Mouse (Mus musculus): Measurements from ENCODE around the gene Lcn2. TPM values are rescaled to one million over a fixed set of nuclear protein-coding genes. Genes with fewer than 3 reads are reported as not detected.
A peak's percentile ranks its signal among the peaks of the same experiment; 100 is the strongest.
"Not testable (repeated sequence)": the region's sequence is repeated elsewhere in the genome, so short reads cannot be mapped to it uniquely, and the experiment has no call there.

The Lcn2 gene
- total RNA-seq, 2 experiments from 2014 or later = 165 to 1,234 TPM

DNA sequence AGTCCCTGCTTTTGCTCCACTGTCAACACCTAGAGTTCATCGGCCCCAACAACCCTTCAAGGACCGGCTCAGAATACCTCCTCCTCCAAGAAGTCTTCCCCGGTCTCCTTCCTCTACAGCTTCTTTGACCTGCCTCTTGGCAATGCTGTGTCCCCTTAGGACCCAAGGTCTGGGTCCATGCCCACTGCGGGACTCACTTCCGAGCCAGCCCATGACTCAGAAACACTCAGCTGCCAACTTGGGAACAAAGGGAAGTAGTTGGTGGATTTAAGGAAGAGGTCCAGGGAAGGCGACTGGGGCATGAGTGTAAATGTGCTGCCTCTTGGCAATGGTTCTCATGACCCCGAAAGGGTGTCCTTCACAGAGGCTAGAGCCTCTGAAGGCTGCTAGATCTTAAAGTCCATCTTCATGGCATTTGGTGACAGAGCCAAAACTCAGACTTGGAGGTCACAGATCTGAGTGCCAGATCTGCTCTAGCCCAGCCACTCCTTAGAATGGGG lies 8.0 kb downstream of the Lcn2 start:
- no peak for ATAC-seq (replicated peaks; ENCODE audit: low FRiP score, poor library complexity, severe bottlenecking)

DNA sequence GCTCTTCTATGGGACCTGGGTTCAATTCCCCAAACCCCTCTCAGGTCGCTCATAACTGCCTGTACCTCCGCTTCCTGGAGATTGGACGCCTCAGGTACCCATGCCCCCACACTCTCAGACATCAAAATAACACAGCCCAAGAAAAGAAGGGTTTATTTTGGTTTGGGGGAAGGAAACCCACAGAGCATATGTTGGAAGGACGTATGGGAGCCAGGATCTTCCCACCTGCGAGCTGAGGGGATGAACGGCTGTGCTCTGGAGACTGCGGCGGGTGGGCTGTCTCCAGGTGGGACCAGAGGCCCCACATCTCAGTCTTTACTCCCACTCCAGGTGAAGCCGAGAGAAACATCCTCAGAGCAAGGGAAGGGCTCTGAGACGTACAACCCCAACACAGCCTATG lies 11.1 kb downstream of the Lcn2 start:
- no peak for ATAC-seq (replicated peaks; ENCODE audit: low FRiP score, poor library complexity, severe bottlenecking)

DNA sequence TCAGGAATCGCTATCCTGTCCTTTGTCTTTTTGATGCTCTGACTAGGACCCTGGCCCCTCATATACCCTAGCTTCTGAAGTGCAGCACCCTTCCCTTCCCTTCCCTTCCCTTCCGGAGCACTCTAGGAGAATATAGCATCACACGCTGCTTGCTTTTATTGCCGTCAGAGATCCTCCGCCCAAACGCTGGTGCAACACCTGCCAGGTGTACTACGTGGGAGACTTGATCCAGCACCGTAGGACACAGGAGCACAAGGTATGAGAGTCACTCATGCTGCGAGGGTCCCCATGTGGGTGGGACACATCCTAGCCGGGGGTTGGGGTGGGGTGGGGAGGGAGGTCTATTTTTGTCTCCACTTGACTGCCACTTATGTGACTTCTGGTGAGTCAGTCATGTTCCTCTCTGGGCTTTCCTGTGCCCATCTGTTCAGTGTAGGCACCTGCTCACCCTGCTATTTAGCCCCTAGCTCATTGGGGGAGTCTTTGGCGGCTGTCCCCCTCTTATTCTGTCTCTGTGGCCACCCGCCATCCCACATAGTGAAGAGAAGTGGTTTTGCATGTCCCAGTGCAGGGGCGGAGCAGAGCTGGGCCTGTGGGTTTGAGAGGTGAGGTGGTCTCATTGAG lies 12.6 kb downstream of the Lcn2 start:
- no peak for ATAC-seq (replicated peaks; ENCODE audit: low FRiP score, poor library complexity, severe bottlenecking)

DNA sequence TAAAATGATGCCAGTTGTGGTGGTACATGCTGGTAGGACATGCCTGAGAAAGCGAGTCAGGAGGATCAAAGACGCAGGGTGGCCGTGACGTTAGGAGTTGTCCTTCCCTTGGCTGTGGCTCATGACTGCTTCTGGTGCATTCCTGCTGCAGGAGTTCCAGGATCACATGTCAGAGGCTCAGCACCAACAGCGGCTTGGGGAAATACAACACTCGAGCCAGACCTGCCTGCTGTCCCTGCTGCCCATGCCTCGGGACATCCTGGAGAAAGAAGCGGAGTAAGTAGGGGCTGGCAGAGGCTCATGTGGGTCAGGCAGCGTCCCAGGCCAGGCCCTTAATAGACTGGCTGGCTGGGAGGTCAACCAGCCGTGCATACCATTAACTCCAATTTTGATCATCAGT lies 13.9 kb downstream of the Lcn2 start:
- no peak for ATAC-seq (replicated peaks; ENCODE audit: low FRiP score, poor library complexity, severe bottlenecking)

DNA sequence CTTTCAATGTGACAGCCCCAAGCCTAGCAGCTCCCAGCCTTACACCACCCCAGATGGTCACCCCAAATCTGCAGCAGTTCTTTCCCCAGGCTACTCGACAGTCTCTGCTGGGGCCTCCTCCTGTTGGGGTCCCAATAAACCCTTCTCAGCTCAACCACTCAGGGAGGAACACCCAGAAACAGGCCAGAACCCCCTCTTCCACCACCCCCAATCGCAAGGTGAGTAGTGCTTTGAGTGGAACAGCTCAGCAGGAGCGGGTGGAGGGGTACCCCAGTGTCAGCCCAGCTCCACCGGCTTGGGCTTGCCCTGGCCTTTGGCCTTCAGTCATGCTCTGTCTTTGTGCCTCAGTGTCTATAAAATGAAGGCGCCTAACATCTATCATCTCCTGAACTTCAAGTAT lies 20.7 kb downstream of the Lcn2 start:
- ATAC-seq (replicated peaks; ENCODE audit: low FRiP score, poor library complexity, severe bottlenecking) = no peak

DNA sequence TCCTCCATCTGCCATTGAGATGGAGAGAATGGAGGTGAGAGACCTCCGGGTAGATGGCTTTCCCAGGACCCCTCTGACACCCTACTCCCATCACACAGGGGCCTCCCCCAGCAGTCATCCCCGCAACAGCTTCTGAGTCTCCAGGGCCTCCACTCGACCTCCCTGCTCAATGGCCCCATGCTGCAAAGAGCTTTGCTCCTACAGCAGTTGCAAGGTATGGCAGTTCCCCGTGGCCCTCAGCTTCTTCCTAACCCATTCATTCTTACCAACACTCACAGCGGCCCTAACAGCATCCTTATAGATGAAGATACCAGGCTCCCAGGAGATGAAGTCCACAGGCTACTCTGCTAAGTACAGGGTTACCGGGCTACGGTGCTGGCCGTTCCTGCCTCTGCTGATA lies 23.9 kb downstream of the Lcn2 start:
- no peak for ATAC-seq (replicated peaks; ENCODE audit: low FRiP score, poor library complexity, severe bottlenecking)

DNA sequence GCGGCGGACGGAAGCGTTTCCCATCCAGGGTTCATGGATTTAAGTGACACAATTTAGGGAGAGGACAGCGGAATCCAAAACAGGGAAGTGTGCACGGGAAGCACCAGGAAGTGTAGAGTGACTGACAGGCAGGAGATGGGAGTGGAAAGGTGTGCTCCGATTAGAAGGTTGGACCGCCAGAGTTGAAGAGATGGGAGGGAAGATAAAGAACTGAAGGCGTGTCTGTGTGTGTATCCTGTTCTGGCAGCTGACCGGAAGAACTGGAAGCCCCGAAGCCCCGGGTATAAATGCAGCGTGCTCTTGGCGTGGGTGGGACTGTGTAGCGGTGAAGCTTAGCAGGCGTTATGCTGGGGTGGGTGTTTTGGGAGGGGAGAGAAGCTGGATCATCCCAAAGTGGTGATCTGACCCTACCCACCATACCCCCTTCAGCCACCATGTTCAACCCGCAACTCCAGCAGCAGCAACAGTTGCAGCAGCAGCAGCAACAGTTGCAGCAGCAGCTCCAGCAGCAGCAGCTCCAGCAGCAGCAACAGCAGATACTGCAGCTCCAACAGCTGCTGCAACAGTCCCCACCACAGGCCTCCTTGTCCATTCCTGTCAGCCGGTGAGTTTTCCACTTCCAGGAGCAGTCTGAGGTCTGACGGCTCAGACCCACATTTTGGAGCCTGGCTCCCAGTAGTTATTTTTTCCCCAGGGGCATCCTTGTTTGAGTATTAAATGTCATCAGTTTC lies 24.5 kb downstream of the Lcn2 start:
- peak; percentile 44 for ATAC-seq (replicated peaks; ENCODE audit: low FRiP score, poor library complexity, severe bottlenecking)

DNA sequence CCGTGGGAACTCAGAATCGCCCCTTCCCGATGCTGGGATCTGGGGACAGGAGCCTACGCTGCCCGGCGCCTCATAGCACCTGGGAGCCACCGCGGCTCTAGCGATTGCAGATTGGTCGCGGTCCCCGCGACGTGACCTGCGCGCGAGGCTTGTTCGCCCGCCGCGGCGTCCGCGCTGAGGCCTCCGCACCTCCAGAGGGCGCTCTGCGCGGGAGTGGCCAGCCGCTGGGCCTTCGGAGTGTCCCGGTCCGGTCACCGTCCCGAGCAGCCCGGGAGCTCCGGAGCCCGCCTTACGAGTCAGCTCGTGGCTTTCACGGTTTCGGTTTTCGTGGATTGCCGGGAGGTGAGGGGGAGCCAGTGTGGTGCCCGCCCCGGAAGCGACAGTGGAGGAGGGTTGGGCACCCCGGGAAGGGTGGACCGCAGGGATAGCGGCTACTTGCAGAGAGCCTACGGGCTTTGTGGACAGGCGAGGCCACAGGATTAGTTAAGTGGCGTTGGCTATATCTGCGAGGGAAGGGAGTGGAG lies 25.2 kb downstream of the Lcn2 start:
- peak; percentile 76 for ATAC-seq (replicated peaks; ENCODE audit: low FRiP score, poor library complexity, severe bottlenecking)

DNA sequence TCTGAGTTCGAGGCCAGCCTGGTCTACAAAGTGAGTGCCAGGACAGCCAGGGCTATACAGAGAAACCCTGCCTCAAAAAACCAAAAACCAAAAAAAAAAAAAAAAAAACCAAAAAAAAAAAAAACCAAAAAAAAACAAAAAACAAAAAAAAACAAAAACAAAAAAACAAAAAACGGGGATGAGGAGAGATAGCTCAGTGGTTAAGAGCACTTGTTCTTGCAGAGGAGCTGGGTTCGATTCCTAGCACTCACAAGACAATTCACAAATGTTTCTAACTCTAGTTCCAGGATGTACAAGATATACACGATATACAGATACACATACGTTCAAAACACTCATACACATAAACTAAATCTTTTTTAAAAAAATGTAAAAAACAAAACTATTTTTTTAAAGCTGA lies 25.8 kb downstream of the Lcn2 start:
- ATAC-seq (replicated peaks; ENCODE audit: low FRiP score, poor library complexity, severe bottlenecking) = not testable (repeated sequence)

DNA sequence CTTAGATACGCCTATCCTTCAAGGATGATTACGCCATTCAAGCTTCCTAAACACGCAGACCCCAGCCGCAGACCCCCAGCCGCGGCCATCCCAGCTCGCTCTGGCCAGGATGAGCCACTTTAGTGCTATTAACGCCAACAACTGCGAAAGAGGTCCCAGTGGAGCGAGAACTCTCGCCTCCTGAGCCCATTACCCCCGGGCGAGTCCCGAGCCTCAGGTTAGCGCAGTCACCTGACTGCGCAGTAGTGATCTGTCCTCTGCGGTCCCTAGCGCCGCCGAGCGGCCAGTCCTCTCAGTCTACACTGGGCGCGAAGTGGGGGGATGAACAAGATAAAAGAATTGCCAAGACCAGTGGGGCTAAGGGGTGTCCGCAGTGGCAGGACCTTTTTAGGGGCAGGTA lies 26.6 kb downstream of the Lcn2 start:
- peak; percentile 74 for ATAC-seq (replicated peaks; ENCODE audit: low FRiP score, poor library complexity, severe bottlenecking)

DNA sequence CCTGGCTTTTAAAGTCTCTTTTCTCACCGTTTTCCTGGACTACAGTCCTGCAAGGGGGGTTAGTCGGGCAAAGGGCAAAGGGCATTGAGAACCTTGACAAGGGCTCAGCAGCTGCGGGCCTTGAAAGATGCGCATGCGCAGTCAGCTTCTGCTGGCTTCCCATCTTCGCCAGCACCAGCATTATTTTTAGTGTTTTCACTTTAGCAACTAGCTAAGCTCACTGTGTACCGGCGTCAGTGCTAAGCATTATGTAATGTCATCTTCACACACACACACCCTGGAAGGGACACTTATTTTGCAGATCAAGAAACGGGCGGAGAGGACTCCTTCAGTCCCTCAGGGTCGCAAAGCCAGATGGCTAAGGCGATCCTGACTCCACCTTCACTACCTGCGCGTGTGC lies 27.3 kb downstream of the Lcn2 start:
- ATAC-seq (replicated peaks; ENCODE audit: low FRiP score, poor library complexity, severe bottlenecking) = peak; percentile 12; the same call in 1 of the 2 replicates

DNA sequence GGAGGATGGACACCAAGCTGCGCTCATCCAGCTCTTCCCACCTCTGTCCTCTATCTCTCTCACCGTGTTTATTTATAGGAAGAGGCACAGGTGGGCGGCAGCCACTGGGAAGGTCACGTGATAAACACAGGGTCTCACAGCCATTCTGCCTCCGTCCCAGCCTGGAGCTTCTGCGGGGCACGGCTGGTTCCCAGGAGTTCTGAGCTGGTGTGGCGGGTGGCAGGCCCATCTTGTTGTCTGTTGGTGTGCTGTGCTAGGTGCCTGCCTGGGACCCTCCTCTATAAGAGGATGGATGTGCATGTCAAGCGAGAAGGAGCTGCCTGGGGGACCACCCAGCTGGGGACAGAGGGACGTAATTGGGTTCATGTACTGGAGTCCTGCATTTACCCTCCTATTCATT lies 29.7 kb downstream of the Lcn2 start:
- ATAC-seq (replicated peaks; ENCODE audit: low FRiP score, poor library complexity, severe bottlenecking) = no peak

DNA sequence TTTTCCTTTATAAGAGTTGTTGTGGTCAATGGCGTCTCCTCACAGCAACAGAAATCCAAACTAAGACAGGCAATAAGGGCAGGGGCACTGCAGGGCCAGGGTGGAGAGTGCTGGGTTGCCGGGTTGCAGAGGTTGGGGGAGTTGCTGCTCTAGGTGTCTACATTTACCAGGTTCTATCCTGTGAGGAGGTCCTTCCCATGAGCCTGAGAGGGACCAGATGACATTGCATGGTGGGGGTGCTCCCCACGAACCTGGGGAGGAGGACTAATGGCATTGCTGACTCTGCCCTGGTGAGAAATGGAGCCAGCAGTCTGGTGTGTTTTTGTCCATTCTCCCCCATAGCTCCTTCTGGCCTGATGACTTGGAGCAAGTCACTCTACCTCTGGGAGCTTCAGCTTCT lies 30.3 kb downstream of the Lcn2 start:
- ATAC-seq (replicated peaks; ENCODE audit: low FRiP score, poor library complexity, severe bottlenecking) = no peak

DNA sequence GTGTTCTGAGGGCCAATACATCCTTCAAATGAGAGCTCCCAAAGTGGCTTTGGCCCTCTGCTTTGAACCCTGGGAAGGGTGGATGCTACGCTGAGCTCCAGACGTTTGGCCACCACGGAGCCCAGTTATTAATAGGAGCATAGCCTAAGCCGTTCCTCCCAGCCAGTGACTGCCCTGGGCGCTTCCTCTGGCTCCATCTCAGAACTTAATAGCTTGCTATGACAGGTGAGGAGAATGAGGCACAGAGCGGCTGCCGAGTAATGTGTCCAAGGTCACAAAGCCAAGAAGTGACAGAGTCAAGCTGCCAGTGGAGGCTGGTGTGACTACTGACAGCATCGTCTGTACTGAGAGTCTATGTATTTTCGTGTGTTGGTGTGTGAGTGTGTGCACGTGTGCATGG lies 31.8 kb downstream of the Lcn2 start:
- no peak for ATAC-seq (replicated peaks; ENCODE audit: low FRiP score, poor library complexity, severe bottlenecking)

DNA sequence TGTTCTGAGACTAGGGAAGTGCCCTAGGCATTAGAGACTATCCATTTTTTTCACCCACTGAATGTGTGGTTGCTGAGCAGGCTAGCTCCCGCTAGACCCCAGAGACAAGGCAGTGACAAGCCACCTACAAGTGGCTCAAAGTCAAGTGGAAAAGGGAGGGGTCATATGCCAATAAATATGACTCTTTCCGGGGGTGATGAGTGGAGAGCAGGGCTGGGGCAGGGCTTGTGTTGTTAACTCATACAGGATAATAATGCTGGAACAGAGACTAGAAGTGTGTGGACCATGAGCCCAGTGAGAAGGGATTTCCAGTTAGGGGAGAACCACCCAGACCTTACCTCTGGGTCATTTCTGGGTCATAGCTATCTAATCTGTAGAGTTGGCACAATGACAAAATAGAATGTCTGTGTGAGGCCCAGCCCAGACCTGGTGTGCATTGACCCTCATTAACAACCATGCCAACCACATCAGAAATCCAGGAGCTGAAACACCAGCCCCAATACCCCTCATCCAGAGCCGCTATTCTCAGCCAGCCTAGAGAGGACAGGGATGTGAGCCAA lies 33.6 kb downstream of the Lcn2 start:
- ATAC-seq (replicated peaks; ENCODE audit: low FRiP score, poor library complexity, severe bottlenecking) = no peak

DNA sequence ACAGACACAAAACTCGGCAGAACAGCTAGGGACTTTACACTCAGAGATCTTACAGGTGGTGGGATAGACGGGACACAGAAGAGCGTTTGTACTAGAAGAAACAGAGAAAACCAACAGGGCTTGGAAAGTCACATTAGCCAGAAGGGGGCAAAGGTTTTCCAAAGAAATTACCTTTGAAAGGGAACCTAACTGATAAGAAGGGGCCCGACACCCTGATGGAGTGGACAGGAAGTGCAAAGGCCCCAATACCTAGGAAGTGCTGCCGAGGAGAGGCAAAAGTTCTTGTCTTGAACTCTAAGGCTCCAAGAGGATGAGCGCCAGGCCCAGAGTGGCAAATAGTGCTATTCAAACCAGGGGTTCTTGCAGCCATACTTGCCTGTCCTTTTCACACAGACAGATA lies 34.2 kb downstream of the Lcn2 start:
- no peak for ATAC-seq (replicated peaks; ENCODE audit: low FRiP score, poor library complexity, severe bottlenecking)

DNA sequence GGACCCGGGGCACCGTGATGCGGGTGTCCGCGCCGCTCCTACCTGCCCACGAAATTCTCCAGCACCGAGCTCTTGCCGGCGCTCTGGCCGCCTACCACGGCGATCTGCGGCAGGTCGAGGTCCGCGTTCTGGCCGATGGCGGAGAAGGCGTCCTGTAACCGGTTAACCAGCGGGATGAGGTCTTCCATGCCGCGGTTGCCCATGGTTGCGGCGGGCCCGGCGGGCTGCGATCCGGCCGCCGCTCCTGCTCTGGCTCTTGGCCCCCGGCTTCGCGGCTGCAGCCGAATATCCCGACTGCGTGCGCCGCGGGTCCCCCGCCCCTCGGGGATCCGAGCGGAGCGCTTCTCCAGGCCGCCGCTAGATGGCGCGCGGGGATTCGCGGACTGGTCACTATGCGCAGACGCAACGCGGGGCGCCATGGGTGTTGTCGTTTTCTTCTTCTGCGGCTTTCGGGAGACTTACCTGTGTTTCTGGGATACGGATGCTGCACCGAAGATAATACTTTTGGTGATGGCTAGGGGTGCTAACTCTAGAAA lies 35.0 kb downstream of the Lcn2 start, which contains the start of gene Dnm1:
Gene Dnm1 (minus strand): TSS at position 332 of the 536 bp plus-strand sequence.
- ATAC-seq (replicated peaks; ENCODE audit: low FRiP score, poor library complexity, severe bottlenecking) = peak; percentile 83

DNA sequence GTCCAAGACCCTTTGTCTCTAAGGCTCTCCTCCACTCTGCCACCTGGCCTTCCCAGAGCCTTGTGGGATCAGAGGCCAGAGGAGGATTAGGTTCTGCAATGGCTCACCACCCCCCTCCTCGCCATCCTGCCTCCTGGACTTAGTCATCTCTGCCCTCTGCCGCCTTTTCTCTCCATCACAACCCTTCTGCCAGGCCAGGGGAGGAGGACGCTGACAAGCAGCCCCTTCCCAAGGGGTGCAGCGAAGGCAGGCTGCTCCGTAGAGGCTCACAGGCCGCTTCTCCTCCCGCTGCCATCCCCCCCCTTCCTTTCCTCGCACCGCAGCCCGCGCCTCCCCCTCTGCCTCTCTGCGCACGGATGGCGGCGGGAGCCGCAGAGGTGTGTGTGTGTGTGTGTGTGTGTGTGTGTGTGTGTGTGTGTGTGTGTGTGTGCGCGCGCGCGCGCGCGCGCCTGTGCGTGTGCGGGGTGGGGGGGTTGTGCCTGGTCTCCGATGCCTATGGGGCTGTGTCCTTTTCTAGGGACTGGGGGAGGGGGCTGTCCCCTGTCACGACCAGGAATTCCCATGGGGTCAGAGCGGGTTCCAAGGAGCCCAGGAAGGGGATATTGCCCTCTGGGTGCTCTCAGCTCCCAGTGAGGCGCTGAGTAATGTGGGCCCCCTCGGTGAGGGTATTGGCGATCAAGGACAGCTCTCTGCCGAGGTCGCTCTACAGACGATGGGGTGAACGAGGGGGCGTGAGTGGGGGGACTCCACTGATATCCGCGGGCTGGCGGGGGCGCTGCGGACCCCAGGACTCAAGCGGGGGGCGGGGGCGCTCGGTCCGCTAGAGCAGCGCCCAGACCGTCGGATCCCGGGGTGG lies 35.7 kb downstream of the Lcn2 start, which contains the start of gene Ciz1:
Gene Ciz1 (plus strand): TSS at position 177 of the 856 bp plus-strand sequence.
- no peak for ATAC-seq (replicated peaks; ENCODE audit: low FRiP score, poor library complexity, severe bottlenecking)

DNA sequence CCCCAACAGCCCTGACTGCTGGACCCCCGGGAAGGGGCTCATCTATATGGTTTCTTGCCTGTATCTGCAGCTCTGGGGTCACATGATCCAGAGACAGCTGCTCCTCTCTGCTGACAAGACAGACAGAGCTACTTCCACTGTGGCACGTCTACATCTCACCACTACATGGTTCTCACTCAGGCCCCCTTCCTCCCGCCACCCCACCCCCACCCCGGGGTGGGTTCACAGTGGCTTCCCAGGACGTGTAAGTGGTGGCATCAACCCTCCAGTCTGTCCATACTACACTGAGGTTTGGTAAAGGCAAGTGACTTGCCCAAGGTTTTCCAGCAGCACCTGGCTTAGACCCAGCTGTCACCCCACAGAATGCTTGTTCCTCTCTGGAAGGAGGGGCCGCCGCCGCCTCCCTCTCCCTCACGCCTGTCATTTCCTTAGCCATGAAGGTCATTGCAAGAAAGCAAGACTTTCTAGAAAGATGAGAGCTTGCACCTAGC lies 36.5 kb downstream of the Lcn2 start:
- no peak for ATAC-seq (replicated peaks; ENCODE audit: low FRiP score, poor library complexity, severe bottlenecking)

All from erythroid progenitor cell, adult 5-6 weeks (primary cell).